Mouse (Mus musculus) E14TG2a.4 (cell line): ENCODE data around the gene Tlr2.

Experiments
- CTCF ChIP-seq: conservative IDR thresholded peaks from 2 replicates; pipeline ENCODE4 v1.5.1; 2014; ENCODE audit warnings: low read length
- NANOG ChIP-seq: IDR thresholded peaks from 2 replicates; pipeline ENCODE4 v1.6.1; 2014; ENCODE audit warnings: borderline replicate concordance, low read length, mixed read lengths

DNA sequence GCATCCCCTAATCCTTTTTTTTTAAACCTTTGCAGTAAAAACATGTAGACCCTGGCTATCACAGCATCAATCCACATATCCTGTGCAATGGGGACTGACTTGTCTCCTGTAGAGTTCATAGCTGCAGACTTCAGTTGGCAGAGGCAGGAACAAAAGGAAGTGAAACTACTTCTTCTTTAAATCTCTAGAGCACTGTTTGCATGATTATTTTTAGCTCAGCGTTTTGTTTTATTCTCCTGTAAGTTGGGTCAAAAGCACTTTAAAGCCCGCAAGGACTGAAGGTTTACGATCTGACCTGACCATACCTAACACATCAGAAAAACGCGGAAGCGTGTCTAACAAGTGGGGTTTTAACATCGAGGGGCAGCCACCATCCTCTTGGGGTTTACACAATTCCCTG is 29.6 kb downstream of the Tlr2 start:
- no peak for TF ChIP-seq CTCF
- TF ChIP-seq NANOG, result no peak
